Mouse (Mus musculus): ENCODE measurements around the gene Gpam.
A peak's percentile ranks its signal among the peaks of the same experiment; 100 is the strongest.

Gpam gene

GRCm38 (mm10) chr19:55101659-55102058 lies 25.4 kb downstream of the Gpam start:
- DNase-seq (ENCODE audit: low spot score), result no peak

- DNase-seq (ENCODE audit: low spot score), result no peak
Observed at GRCm38 (mm10) chr19:55100227-55101140, 26.6 kb downstream of the Gpam start.

GRCm38 (mm10) chr19:55099184-55100160 lies 27.6 kb downstream of the Gpam start:
- DNase-seq (ENCODE audit: low spot score), result peak; percentile 82

- DNase-seq (ENCODE audit: low spot score), result peak; percentile 47
Observed at GRCm38 (mm10) chr19:55098409-55099183, 28.4 kb downstream of the Gpam start.

GRCm38 (mm10) chr19:55097396-55097967 lies 29.6 kb downstream of the Gpam start:
- DNase-seq (ENCODE audit: low spot score), result no peak

- DNase-seq (ENCODE audit: low spot score), result no peak
Observed at GRCm38 (mm10) chr19:55096666-55097065, 30.4 kb downstream of the Gpam start.

GRCm38 (mm10) chr19:55095547-55095946 lies 31.5 kb downstream of the Gpam start:
- DNase-seq (ENCODE audit: low spot score), result no peak

- peak; percentile 47 for DNase-seq (ENCODE audit: low spot score)
Observed at GRCm38 (mm10) chr19:55091602-55092413, 35.2 kb downstream of the Gpam start.

- no peak for DNase-seq (ENCODE audit: low spot score)
Observed at GRCm38 (mm10) chr19:55090885-55091284, 36.2 kb downstream of the Gpam start.

- no peak for DNase-seq (ENCODE audit: low spot score)
Observed at GRCm38 (mm10) chr19:55090142-55090541, 36.9 kb downstream of the Gpam start.

- DNase-seq (ENCODE audit: low spot score), result no peak
Observed at GRCm38 (mm10) chr19:55087776-55088175, 39.3 kb downstream of the Gpam start.

GRCm38 (mm10) chr19:55085857-55086185 lies 41.2 kb downstream of the Gpam start:
- no peak for DNase-seq (ENCODE audit: low spot score)

- DNase-seq (ENCODE audit: low spot score), result no peak
Observed at GRCm38 (mm10) chr19:55084971-55085856, 41.8 kb downstream of the Gpam start.

GRCm38 (mm10) chr19:55076822-55077221 lies 50.2 kb downstream of the Gpam start:
- no peak for DNase-seq (ENCODE audit: low spot score)

- DNase-seq (ENCODE audit: low spot score), result no peak
Observed at GRCm38 (mm10) chr19:55073004-55073403, 54.0 kb downstream of the Gpam start.

GRCm38 (mm10) chr19:55069054-55069453 lies 58.0 kb downstream of the Gpam start:
- DNase-seq (ENCODE audit: low spot score), result no peak

GRCm38 (mm10) chr19:55063272-55063671 lies 63.8 kb downstream of the Gpam start:
- no peak for DNase-seq (ENCODE audit: low spot score)

- DNase-seq (ENCODE audit: low spot score), result no peak
Observed at GRCm38 (mm10) chr19:55062501-55062900, 64.5 kb downstream of the Gpam start.

GRCm38 (mm10) chr19:55061951-55062350 lies 65.1 kb downstream of the Gpam start:
- DNase-seq (ENCODE audit: low spot score), result peak; percentile 52

GRCm38 (mm10) chr19:55061447-55061901 lies 65.6 kb downstream of the Gpam start:
- no peak for DNase-seq (ENCODE audit: low spot score)

Data from layer of hippocampus, adult 11-12 months (tissue).